Mouse (Mus musculus) kidney, embryonic 16.5 days (tissue): ENCODE data around the gene Kif20b. TPM values are rescaled to one million over a fixed set of nuclear protein-coding genes. Genes with fewer than 3 reads are reported as not detected.

Source experiments
- ATAC-seq: fragments of 200-750 bp; cut with Nextera tagmentation; 2 replicates; pipeline ENCODE4 v1.8.0; 2017; ENCODE audit warnings: moderate TSS enrichment; ENCODE audit not compliant: low FRiP score, low TSS enrichment
- H3K27ac ChIP-seq: fragments of 300-500 bp; sonication (generic); 2 replicates; pipeline ENCODE4 v1.5.1; 2014; ENCODE audit warnings: low read length
- H3K27me3 ChIP-seq: fragments of 300-500 bp; sonication (generic); 2 replicates; pipeline ENCODE4 v1.6.1; 2014; ENCODE audit warnings: low read length, control low read depth, mixed read lengths; ENCODE audit not compliant: insufficient read depth
- H3K36me3 ChIP-seq: fragments of 300-500 bp; sonication (generic); 2 replicates; pipeline ENCODE4 v1.6.1; 2014; ENCODE audit warnings: low read length, control low read depth, mixed read lengths; ENCODE audit not compliant: insufficient read depth
- H3K4me1 ChIP-seq: fragments of 300-500 bp; sonication (generic); 2 replicates; pipeline ENCODE4 v1.6.1; 2014; ENCODE audit warnings: low read length, control low read depth, mixed read lengths; ENCODE audit not compliant: insufficient read depth
- H3K4me2 ChIP-seq: fragments of 300-500 bp; sonication (generic); replicated peaks from 2 replicates; pipeline ENCODE4 v1.6.1; 2014; ENCODE audit warnings: low read depth, low read length
- H3K4me3 ChIP-seq: fragments of 300-500 bp; sonication (generic); 2 replicates; pipeline ENCODE4 v1.5.1; 2014; ENCODE audit warnings: mild to moderate bottlenecking, low read length
- H3K9ac ChIP-seq: fragments of 300-500 bp; sonication (generic); replicated peaks from 2 replicates; pipeline ENCODE4 v1.6.1; 2014; ENCODE audit warnings: low read length
- H3K9me3 ChIP-seq: fragments of 300-500 bp; sonication (generic); 2 replicates; pipeline ENCODE4 v1.6.1; 2016; ENCODE audit warnings: low read length, control low read depth
- WGBS: fragments of 180-500 bp; shearing (Covaris S2); extraction: QIAGEN DNeasy Blood & Tissue Kit; methylation state at CpG from one replicate; pipeline ENCODE4 v1.1.7; 2014; 5-methylcytosine and 5-hydroxymethylcytosine counted together
- polyA plus RNA-seq: library from polyadenylated mRNA; unstranded; fragments of >200 nt; fragmentation: Nextera tagmentation; extraction: Ambion mirVana; gene quantifications from 2 replicates; pipeline ENCODE4 v1.2.1, GENCODE M21; 2015

Gene Kif20b
- 61.2 and 61.5 TPM in 2 replicates for polyA plus RNA-seq

DNA sequence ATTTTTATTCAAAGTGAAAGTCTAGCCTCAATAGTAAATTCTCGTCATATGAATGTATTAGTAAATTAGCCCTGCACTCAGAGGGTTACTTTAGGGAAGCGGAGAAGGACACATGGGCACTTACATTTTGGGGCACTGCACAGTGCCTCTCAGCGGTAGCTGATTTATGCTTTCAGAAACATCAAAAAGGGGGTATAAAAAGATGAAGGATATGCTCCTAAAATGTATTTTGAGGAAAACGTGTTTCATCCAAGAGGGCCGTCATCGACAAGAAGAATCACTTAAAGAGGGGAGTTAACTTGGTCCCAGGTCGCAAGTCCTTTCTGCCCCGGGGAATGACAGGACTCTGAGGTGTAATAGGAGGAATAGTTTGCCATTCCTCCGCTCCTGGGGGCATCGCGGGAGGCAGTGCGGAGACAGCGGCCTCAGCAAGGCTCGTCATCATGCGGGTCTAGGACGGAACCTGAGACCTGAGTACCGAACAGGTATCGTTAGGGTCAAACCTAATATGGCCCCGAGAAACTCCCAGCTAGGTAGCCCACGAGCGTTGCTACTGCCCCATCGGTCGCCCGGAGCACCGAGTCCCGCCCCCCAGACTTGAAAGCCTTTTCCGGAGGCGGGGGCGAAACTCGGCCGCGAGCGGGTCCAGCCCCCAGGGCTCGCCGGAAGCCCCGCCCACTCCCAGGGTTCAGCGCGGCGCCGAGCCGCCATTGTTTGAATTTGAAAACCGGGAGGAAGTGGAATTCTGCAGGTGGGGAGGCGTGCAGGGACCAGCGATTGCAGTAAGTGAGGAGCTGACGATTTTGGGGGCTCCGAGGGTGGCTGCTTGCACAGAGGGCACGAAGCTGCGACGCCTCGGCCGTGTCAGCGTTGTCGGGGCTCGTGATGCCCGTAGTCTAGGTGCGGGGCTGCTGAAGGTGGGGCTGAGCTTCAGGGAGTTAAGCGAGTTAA lies at the start of gene Kif20b:
TSS of gene Kif20b (plus strand) at position 710 of the 951 bp plus-strand sequence.
- Histone ChIP-seq H3K4me3 (peak within 1 kb of the TSS; percentile 98), H3K27ac (peak within 1 kb of the TSS; percentile 78), H3K4me2 (peak within 1 kb of the TSS; percentile 79), H3K36me3 (peaks cover 13% of the 10 kb centered on the region; the same call in 1 of the 2 replicates), H3K9me3 (no peaks in the 10 kb centered on the region), H3K9ac (peak within 1 kb of the TSS; percentile 79), H3K4me1 (0 out of 2 replicates have a peak, but pooled peaks cover 3% of the 10 kb centered on the region), H3K27me3 (no peaks in the 10 kb centered on the region)
- under 1% methylated on average over 56 of the region's 57 CpGs for WGBS
- ATAC-seq = peak; percentile 97

DNA sequence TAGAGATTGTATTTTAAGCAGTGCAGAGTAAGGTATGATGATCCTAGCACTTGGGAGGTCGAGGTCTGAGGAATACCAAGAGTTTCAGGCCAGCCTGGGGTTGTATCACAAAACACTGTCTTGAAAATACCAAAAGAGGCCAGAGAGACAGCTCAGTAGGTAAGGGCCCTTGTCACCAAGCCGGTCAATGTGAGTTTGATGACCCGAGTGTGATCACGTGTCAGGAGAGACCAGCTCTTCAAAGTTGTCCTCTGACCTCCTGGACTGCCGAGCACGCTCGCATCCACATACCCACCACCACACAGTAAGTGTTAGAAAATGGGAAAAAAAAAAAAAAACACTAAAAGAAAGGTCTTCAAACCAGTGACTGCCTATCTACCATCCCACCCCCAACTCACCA lies 45.5 kb upstream of the Kif20b start:
- H3K36me3 ChIP-seq = no peaks in the 10 kb centered on the region
- H3K9ac ChIP-seq = no peak overlapping the region
- no peak overlapping the region for H3K27ac ChIP-seq
- no peak for ATAC-seq
- H3K4me3 ChIP-seq = no peak overlapping the region
- no peaks in the 10 kb centered on the region for H3K27me3 ChIP-seq
- peak overlapping the region; percentile 73 for H3K4me2 ChIP-seq
- peaks cover 17% of the 10 kb centered on the region for H3K4me1 ChIP-seq
- no peaks in the 10 kb centered on the region for H3K9me3 ChIP-seq
- WGBS = 54% methylated on average over 7 of the region's 7 CpGs

DNA sequence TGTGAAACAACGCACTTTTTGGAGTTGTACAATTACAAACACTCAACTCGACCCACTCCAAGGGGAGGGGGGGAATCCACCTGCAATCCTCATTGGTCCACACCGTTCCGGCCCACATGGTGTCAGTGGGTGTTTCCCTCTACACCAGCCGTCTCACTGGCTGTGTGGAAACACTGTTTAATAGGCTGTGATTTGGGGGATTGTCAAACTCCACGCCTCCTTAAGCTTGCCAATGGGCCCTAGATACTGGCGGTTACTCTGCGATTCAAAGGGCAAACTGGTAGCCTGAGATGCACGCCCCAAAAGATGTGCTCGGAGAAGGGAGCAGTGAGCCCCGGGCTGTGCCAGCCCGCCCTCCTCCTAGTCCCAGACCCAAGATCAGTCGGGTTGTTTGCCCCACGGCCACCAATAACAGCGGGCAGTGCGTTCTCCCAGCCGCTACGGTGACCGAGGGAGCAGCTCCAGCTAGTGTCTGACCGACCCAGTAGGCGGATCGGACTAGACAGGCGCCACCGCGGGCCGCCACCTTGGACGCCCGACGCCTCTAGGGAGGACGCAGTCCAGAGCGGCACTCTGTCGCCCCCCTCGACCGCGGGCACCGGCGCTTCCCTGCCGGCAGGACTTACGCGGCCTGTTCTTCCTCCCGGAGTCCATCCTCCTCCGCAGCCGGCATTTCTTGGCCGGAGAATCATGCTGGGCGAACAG lies 44.1 kb upstream of the Kif20b start:
- H3K4me1 ChIP-seq = peaks cover 17% of the 10 kb centered on the region
- peak overlapping the region; percentile 99 for H3K27ac ChIP-seq
- H3K9me3 ChIP-seq = no peaks in the 10 kb centered on the region
- H3K4me2 ChIP-seq = peak overlapping the region; percentile 73
- no peaks in the 10 kb centered on the region for H3K27me3 ChIP-seq
- H3K36me3 ChIP-seq = no peaks in the 10 kb centered on the region
- peak overlapping the region; percentile 97 for H3K9ac ChIP-seq
- H3K4me3 ChIP-seq = peak overlapping the region; percentile 88
- ATAC-seq = peak; percentile 97
- under 1% methylated on average over 41 of the region's 45 CpGs for WGBS

DNA sequence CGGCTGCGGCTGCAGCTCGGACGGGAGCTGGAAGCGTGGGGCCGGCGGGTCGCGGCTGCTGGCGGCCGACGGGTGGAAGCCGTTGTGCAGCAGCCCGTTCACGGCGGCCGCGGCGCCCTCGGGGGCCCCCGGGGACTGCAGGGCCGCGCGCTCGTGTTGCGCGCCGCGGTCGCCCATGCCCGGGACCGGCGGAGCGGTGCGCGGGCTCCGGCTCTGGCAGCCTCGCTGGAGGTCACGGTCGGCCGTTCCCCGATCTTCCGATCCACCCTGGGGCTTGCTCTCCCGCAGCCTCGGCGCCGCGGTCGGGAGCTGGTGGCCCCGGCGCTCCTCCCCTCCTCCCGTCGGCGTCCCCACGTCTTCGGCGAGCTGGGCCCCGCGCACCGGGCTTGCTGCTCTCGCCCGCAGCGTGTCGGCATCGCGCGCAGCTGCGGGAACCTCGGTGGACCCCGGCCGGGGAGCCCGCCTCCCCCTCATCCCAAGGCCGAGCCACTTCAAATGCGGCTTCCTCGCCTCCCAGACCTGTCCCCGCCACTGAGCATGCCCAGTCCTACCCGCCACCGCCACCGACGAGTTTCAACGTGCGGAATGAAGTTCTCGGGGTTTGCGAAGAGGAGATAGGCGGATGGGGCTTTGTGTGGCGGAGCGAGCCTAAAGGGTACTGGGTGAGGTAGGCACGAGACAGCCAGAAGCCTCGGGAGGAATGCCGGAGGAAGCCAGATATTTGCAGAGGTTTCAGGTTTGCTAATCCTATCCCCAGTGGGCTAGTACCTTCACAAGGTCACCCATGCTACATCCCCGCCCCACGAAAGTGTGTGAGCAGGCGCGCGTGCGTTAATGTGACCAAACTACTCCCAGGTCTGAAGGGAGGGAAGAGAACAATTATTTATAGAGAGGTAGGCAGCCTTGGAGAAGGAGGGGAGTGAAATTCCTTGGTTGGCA lies 43.3 kb upstream of the Kif20b start, which contains the start of gene Pank1:
TSS of gene Pank1 (minus strand) at position 853 of the 939 bp plus-strand sequence.
- peaks cover 17% of the 10 kb centered on the region for H3K4me1 ChIP-seq
- no peaks in the 10 kb centered on the region for H3K9me3 ChIP-seq
- peak within 1 kb of the TSS; percentile 73 for H3K4me2 ChIP-seq
- ATAC-seq = peak; percentile 73
- peak within 1 kb of the TSS; percentile 97 for H3K9ac ChIP-seq
- H3K27me3 ChIP-seq = no peaks in the 10 kb centered on the region
- peak within 1 kb of the TSS; percentile 88 for H3K4me3 ChIP-seq
- peak within 1 kb of the TSS; percentile 99 for H3K27ac ChIP-seq
- no peaks in the 10 kb centered on the region for H3K36me3 ChIP-seq
- under 1% methylated on average over 86 of the region's 96 CpGs for WGBS

DNA sequence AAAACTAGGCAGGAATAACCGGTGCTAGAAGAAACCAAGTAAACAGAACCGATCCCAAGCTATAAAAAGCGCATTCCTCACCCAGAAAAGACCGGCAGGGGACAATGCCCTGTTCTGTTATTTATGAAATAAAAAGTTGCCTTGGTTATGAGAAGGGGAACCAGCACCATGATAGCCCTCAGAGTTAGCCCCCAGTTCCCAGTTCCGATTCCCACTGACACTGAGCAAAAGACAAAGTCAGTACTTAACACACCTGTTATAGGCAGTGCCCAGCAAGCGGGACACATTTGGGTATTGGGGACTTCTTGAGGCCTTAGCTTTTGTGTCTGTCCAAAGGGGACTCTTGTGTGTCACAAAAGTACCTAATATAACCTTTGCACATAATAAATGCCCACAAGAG lies 42.5 kb upstream of the Kif20b start:
- Histone ChIP-seq H3K27me3 (no peaks in the 10 kb centered on the region), H3K27ac (peak overlapping the region; percentile 99), H3K4me1 (peaks cover 17% of the 10 kb centered on the region), H3K4me3 (peak overlapping the region; percentile 88), H3K9me3 (no peaks in the 10 kb centered on the region), H3K36me3 (no peaks in the 10 kb centered on the region), H3K9ac (peak overlapping the region; percentile 97), H3K4me2 (peak overlapping the region; percentile 73)
- WGBS = 17% methylated on average over 6 of the region's 6 CpGs
- no peak for ATAC-seq

DNA sequence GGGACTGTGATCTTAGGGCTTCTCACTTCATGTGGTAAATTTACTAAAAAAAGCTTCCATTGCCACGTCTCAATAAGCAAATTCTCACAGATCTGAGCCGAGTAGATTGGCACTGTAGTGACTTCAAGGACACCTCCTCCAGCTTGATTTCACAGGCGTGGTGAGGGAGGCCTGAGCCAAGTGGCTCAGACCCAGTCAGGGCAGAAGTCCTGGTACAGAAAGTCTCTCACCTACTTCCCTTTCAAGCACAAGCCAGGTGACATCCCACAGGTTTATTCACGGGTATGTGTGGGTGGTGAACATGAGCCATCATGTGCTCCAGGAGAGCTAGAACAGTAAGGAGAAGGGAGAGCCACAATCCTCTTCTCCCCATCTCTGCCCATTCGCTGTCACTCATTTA lies 41.0 kb upstream of the Kif20b start:
- Histone ChIP-seq H3K4me2 (no peak overlapping the region), H3K9ac (no peak overlapping the region), H3K27ac (no peak overlapping the region), H3K4me3 (no peak overlapping the region), H3K4me1 (peaks cover 17% of the 10 kb centered on the region), H3K36me3 (no peaks in the 10 kb centered on the region), H3K9me3 (no peaks in the 10 kb centered on the region), H3K27me3 (no peaks in the 10 kb centered on the region)
- WGBS = 76% methylated on average over 5 of the region's 5 CpGs
- ATAC-seq = no peak

DNA sequence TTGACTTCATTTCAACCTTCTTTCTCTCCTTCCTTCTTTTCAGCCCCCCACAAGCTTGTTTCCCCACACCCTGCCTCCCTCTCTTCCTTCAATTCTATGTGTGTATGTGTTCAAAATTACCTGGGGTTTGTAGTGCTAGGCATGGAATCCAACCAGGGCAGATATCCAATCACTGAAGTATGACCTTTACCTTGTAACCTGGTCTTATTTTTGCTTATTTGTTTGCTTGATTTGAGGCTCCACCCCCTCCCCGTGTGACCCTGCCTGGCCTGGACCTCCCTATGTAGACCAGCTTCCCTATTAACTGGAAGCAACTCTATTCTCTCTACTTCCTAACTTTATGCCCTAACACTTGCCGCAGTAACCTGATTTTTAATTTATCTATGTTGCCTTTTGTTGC lies 39.7 kb upstream of the Kif20b start:
- H3K9ac ChIP-seq = no peak overlapping the region
- no peaks in the 10 kb centered on the region for H3K36me3 ChIP-seq
- H3K27ac ChIP-seq = no peak overlapping the region
- no peak overlapping the region for H3K4me3 ChIP-seq
- WGBS = 81% methylated on average over 2 of the region's 2 CpGs
- H3K27me3 ChIP-seq = no peaks in the 10 kb centered on the region
- no peak overlapping the region for H3K4me2 ChIP-seq
- no peaks in the 10 kb centered on the region for H3K9me3 ChIP-seq
- H3K4me1 ChIP-seq = peaks cover 7% of the 10 kb centered on the region
- no peak for ATAC-seq

DNA sequence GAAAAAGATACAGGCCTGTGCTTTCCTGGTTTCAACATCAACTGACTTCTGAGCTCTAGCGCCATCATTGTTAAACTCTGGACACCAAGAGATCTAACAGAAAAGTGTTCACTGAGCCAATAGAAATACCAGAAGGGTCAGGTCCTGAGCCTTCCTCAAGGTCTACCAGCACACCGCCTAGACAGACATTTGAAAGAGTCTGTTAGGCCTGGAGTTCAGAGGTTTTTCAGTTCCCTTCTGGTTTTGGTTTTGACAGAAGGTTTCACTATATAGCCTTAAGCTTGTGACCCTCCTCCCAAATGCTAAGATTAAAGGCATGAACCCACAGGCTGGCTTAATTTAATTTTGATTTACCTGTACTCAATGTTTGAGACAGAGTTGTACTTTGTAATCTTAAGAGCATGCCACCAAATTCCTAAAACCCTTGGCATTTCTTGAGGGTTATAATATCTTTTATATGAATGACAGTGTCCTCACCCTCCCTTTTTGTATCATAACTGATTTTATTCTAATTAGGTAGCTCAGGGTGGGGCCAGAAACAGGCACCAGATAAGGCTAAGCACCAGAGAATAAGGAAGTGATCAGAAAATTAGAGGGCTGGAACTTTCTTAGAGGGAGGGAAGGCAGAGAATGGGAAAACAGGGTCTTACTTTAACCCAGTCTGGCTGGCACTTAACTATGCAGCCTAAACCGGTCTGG lies 38.5 kb upstream of the Kif20b start:
- no peaks in the 10 kb centered on the region for H3K9me3 ChIP-seq
- no peaks in the 10 kb centered on the region for H3K36me3 ChIP-seq
- no peak overlapping the region for H3K9ac ChIP-seq
- no peak overlapping the region for H3K27ac ChIP-seq
- no peak overlapping the region for H3K4me3 ChIP-seq
- peaks cover 6% of the 10 kb centered on the region for H3K4me1 ChIP-seq
- H3K27me3 ChIP-seq = no peaks in the 10 kb centered on the region
- no peak overlapping the region for H3K4me2 ChIP-seq
- ATAC-seq = no peak
- WGBS = 89% methylated on average over 3 of the region's 3 CpGs

DNA sequence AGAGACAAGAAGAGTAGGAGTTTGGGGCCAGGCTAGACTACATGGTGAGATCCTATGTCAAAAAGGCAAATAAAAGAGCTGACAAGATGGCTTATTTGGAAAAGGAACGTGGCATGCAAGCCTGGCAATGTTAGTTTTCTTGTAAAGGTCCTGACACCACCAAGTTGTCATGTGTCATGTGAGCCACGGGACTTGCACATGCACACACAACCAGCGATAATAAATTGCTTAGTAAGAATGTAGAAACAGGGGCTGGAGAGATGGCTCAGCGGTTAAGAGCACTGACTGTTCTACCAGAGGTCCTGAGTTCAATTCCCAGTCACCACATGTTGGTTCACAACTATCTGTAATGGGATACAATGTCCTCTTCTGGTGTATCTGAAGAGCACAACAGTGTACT lies 35.8 kb upstream of the Kif20b start:
- Histone ChIP-seq H3K9me3 (no peaks in the 10 kb centered on the region), H3K4me3 (no peak overlapping the region), H3K9ac (no peak overlapping the region), H3K4me2 (no peak overlapping the region), H3K4me1 (no peaks in the 10 kb centered on the region), H3K36me3 (no peaks in the 10 kb centered on the region), H3K27me3 (no peaks in the 10 kb centered on the region), H3K27ac (no peak overlapping the region)
- no peak for ATAC-seq
- 70% methylated on average over 4 of the region's 4 CpGs for WGBS
